Mouse (Mus musculus): ENCODE measurements at regions not wholly inside any gene's neighbourhood (a gene's known extent, or its start where the extent isn't known, plus 50 kb on each side); places are given as distances from the start of the nearest gene placed in this dataset.

- intact Hi-C loops (cut with DNase I), result no loop called here
Measured at GRCm38 (mm10) chr11:43952151-43952550, 51.1 kb upstream of the Adra1b start.

DNA sequence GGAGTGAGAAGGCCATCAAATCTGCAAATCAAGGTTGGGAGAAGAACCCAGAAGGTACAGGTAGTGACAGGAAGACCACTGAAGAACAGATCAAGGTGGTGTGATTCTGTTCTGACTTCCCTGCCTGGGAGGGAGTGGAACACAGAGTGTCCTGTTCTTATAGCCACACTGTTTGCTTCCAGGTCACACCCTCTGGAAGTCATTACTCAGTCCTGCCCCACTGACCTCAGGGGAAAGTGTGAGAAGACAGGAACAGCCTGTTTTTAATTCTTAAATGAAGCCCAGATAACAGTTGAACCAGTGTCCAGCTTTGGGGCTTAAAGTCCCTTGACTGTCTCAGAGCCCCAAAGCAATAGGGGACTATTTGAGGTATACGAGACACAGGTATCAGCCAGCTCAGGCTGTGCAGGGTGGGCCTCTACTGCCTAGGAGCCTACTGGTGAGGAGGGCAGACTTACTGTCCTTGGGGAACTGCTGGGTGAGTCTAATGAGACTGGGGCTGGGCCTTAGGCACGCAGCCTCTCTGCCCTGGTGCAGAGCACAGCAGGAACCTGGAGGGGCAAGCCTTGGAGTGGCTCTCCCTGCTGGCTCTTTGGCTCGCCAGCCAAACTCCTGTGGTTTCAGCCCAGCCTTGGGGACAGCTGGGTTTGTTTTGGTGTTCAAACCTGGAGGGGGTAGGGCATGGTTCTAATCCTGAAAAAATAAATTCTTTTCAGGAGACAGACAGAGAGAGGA, 57.4 kb upstream of the Adra1b start:
- intact Hi-C loops (cut with DNase I), result no loop called here

GRCm38 (mm10) chr11:43958976-43959315, 57.9 kb upstream of the Adra1b start:
- intact Hi-C loops (cut with DNase I), result no loop called here

GRCm38 (mm10) chr11:43960348-43961105, 59.5 kb upstream of the Adra1b start:
- intact Hi-C loops (cut with DNase I), result no loop called here

GRCm38 (mm10) chr11:43961398-43962070, 60.5 kb upstream of the Adra1b start:
- intact Hi-C loops (cut with DNase I), result no loop called here

GRCm38 (mm10) chr11:43967764-43968163, 66.8 kb upstream of the Adra1b start:
- intact Hi-C loops (cut with DNase I), result no loop called here

DNA sequence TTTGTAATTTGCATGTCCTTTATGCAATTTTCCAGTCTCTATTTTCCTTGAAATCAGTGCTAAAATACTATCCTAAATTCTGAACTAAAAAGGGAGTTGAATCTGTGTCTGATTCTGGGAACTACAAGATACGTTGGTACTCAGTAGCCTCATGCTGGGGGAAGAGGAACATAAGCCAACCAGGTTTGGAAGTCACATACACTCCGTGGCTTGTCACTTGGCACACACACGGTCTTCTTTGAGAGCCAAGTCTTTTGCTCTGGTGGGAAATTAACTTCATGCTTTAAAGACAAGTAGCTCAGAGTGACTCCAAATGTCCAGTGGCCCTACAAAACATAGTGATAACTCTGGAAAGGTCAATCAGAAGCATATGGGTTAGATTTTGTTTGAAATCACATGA, 70.9 kb upstream of the Adra1b start:
- intact Hi-C loops (cut with DNase I), result no loop called here

GRCm38 (mm10) chr11:43976024-43976423, 75.0 kb upstream of the Adra1b start:
- intact Hi-C loops (cut with DNase I), result no loop called here

DNA sequence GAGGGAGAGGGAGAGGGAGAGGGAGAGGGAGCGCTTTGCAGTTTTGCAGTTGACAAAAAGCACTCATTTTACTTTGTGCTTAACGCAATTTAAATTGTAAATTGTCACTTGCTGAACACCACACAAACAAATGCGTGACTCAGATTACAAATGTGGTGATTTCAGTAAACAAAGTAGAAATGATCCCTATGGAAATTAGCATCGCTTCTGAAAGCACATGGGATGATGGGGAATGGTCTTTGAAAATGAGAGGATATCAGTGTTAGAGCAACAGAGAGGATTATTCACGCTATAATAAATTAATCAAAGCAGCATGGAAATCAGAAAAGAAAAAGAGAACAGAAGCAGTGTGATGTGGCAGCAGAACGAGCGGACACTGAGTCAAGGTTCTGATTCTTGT, 78.4 kb upstream of the Adra1b start:
- intact Hi-C loops (cut with DNase I), result no loop called here

GRCm38 (mm10) chr11:43980444-43980843, 79.4 kb upstream of the Adra1b start:
- intact Hi-C loops (cut with DNase I), result no loop called here

DNA sequence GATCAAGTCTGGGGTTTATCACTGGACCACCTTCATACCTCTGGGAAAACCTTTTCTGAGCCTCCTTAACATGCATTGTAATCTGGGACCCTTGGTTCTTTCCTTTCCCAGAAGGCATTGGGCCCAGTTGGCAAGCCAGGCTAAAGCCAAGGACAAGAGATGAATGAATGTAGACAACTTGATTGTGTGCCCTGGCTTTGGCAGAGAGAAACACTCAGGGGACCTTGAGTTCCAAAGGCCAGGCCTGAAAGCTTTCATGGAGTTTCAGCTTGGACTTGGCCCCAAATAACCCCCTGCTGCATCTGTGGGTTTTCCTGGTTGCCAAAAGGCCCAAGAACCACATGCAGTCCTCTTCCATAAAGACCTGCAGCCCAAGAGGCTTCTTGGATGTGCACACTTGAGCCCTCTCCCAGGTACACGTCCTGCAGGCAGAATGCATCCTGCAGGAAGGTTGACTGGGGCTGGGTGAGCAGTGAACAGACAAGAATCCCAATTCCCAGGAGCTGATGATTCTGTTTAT, 89.0 kb upstream of the Adra1b start:
- intact Hi-C loops (cut with DNase I), result no loop called here

DNA sequence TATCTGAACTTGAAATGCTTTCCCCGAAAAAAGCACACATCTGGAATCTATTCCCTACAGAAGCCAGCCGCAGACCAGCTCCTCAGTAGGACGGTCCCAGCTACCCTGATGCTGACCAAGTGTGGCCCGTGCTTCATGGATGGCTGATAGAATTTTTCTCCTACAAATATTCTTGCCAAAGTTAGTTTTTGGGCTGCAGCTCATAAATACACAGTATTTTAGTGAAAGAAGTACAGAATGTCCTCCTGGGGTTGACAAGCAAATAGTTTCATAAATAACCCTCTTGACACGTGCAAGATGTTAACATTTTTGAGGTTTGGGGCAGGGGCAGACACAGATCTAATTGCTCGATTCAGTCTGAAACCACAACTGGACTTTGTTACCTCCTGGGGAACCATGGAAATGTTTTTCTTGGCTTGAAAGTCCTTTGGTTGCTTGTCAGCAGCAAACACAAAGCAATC, 91.0 kb upstream of the Adra1b start:
- intact Hi-C loops (cut with DNase I), result no loop called here

DNA sequence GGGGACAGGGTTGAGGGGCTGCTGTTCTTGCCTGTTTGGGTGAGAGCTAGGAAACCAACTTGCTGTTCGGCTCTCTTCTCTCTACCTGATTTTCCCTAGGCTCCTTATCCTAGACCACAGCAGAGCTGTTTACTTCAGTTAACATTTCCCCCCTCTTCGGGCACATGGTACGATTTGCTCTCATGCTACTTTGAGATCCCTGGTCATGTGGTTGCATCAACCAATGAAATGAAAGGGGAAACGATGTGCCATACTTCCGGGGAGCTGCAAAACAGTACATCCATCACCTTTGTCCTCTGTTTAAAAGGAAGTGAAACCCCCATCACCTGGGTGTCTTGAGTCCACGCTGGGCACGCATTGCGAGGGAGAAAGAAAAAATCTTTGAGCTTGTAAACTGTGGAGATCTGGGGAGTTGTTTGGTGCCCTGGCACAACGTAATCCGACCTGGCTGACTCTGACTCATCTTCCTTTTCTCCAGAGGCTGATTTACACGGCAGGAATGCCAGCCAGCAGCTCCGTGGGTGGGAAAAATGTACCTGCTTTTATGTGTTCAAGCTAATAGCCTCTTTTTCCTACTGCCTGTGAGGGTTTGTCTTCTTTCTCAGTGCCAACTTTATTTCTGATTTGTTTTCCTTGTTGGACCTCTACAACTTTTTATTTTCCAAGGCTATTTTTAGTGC, 97.2 kb upstream of the Adra1b start:
- intact Hi-C loops (cut with DNase I), result no loop called here

- intact Hi-C loops (cut with DNase I), result no loop called here
Measured at GRCm38 (mm10) chr11:44000056-44000455, 99.0 kb upstream of the Adra1b start.

GRCm38 (mm10) chr11:44001843-44002589, 101.0 kb upstream of the Adra1b start:
- intact Hi-C loops (cut with DNase I), result no loop called here

GRCm38 (mm10) chr11:44002716-44003522, 101.9 kb upstream of the Adra1b start:
- intact Hi-C loops (cut with DNase I), result no loop called here

DNA sequence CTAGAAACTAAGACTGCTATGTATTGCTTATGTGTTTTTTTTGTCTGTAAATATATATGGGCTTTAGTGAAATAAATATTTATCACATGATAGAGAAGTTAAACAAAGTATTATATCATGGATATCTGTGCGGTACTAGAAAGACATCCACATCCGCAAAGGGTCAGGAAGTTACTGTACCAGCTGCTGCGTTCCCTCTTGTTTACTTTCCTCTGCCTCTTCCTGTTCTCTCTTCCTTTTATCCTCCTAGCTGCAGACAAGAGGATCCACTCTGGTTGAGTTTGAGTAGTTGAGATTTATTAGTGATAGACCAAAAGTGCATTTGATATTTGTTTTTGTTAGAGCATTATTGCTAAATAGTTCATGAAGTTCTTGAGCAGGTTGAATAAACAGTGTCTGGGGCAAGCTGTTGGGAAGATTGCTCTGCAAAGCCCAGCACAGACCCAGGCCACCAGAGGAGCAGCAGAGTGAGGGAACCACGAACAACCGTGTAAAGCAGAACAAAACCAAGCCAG, 106.6 kb upstream of the Adra1b start:
- intact Hi-C loops (cut with DNase I), result no loop called here

DNA sequence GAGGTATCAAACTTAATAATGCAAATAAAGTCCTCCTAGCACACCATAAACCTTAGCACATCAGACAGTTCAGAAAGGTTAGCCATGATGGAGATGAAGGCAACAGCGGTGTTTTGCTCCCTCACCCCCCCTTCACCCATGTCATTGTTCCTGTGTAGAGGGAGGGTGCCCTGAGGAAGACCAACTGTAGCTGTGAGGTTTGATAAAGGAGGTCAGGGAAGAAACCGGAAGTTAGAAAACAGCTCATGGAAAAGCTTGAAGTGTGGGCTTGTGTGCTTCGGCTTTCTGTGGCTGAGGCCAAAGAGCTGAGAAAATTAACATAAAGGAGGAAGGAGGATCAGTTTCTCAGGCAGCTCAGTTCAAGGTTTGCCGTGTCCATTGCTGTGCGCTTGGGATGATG, 111.3 kb upstream of the Adra1b start:
- intact Hi-C loops (cut with DNase I), result no loop called here

GRCm38 (mm10) chr11:44013841-44014240, 112.8 kb upstream of the Adra1b start:
- intact Hi-C loops (cut with DNase I), result no loop called here

- intact Hi-C loops (cut with DNase I), result no loop called here
Measured at GRCm38 (mm10) chr11:44021638-44022037, 120.6 kb upstream of the Adra1b start.
